Mouse (Mus musculus): Measurements from ENCODE around the gene Srp68. TPM values are rescaled to one million over a fixed set of nuclear protein-coding genes. Genes with fewer than 3 reads are reported as not detected.

The Srp68 gene
- total and polyA plus RNA-seq, 2 experiments from 2014 or later = 24.5 to 51.3 TPM

GRCm38 (mm10) chr11:116260259-116260658 lies 13.8 kb downstream of the Srp68 start:
- no peak overlapping the region for H3K4me3 ChIP-seq (ENCODE audit: low read depth, low read length)
- H3K9ac ChIP-seq = no peak overlapping the region
- ATAC-seq (no peak), DNase-seq (no peak)
- no peak overlapping the region for H3K27ac ChIP-seq (ENCODE audit: low read depth, low read length)
- H3K27me3 ChIP-seq (ENCODE audit: insufficient read depth, low read length) = no peaks in the 10 kb centered on the region
- 94% methylated on average over 7 of the region's 7 CpGs for WGBS
- peaks cover 90% of the 10 kb centered on the region for H3K36me3 ChIP-seq (ENCODE audit: insufficient read depth)
- no peaks in the 10 kb centered on the region for H3K9me3 ChIP-seq (ENCODE audit: low read length)
- TF ChIP-seq CTCF (IDR thresholded peaks at IDR 0.05; ENCODE audit: low read depth) = no peak
- no peak overlapping the region for H3K4me2 ChIP-seq (ENCODE audit: low read depth)
- H3K4me1 ChIP-seq (ENCODE audit: insufficient read depth) = no peaks in the 10 kb centered on the region

DNA sequence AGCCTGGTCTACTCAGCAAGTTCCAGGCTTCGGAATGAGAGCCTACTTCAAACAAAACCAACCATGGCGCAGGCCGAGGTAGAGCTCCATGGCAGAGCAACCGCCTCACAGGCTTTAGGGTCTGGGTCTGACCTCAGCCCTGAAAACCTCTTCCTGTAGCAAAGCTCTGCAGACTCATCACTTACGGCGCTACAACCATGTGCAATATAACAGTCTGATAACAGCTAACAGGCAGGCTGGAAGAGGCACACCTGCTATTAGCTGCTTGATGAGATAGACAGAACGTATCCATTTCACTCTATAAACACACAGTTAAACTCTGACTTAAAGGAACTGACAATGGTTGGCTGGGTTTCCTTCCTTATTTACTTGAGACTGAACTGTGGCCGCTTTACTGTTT lies 14.6 kb downstream of the Srp68 start:
- Histone ChIP-seq H3K27me3 (ENCODE audit: insufficient read depth, low read length) (no peaks in the 10 kb centered on the region), H3K4me3 (ENCODE audit: low read depth, low read length) (no peak overlapping the region), H3K9me3 (ENCODE audit: low read length) (no peaks in the 10 kb centered on the region), H3K27ac (ENCODE audit: low read depth, low read length) (no peak overlapping the region), H3K9ac (no peak overlapping the region), H3K36me3 (ENCODE audit: insufficient read depth) (peaks cover 93% of the 10 kb centered on the region), H3K4me1 (ENCODE audit: insufficient read depth) (no peaks in the 10 kb centered on the region), H3K4me2 (ENCODE audit: low read depth) (no peak overlapping the region)
- 93% methylated on average over 8 of the region's 8 CpGs for WGBS
- TF ChIP-seq CTCF (IDR thresholded peaks at IDR 0.05; ENCODE audit: low read depth) = no peak
- ATAC-seq = no peak
- DNase-seq = no peak

GRCm38 (mm10) chr11:116255982-116256675 lies 17.9 kb downstream of the Srp68 start:
- Histone ChIP-seq H3K4me3 (ENCODE audit: low read depth, low read length) (no peak overlapping the region), H3K4me2 (ENCODE audit: low read depth) (no peak overlapping the region), H3K27ac (ENCODE audit: low read depth, low read length) (no peak overlapping the region), H3K9ac (no peak overlapping the region), H3K4me1 (ENCODE audit: insufficient read depth) (no peaks in the 10 kb centered on the region), H3K9me3 (ENCODE audit: low read length) (no peaks in the 10 kb centered on the region), H3K36me3 (ENCODE audit: insufficient read depth) (peaks cover 90% of the 10 kb centered on the region), H3K27me3 (ENCODE audit: insufficient read depth, low read length) (no peaks in the 10 kb centered on the region)
- DNase-seq (no peak), ATAC-seq (no peak)
- WGBS = 94% methylated on average over 9 of the region's 9 CpGs
- TF ChIP-seq CTCF (IDR thresholded peaks at IDR 0.05; ENCODE audit: low read depth) = no peak

- Histone ChIP-seq H3K9me3 (ENCODE audit: low read length) (no peaks in the 10 kb centered on the region), H3K27me3 (ENCODE audit: insufficient read depth, low read length) (no peaks in the 10 kb centered on the region), H3K27ac (ENCODE audit: low read depth, low read length) (no peak overlapping the region), H3K4me3 (ENCODE audit: low read depth, low read length) (no peak overlapping the region), H3K36me3 (ENCODE audit: insufficient read depth) (peaks cover 90% of the 10 kb centered on the region), H3K4me1 (ENCODE audit: insufficient read depth) (no peaks in the 10 kb centered on the region), H3K9ac (no peak overlapping the region), H3K4me2 (ENCODE audit: low read depth) (no peak overlapping the region)
- no peak for ATAC-seq
- TF ChIP-seq CTCF (IDR thresholded peaks at IDR 0.05; ENCODE audit: low read depth) = no peak
- 86% methylated on average over 22 of the region's 22 CpGs for WGBS
- no peak for DNase-seq
Measured at GRCm38 (mm10) chr11:116255090-116255981, 18.7 kb downstream of the Srp68 start.

GRCm38 (mm10) chr11:116254627-116255026 lies 19.4 kb downstream of the Srp68 start:
- no peak for TF ChIP-seq CTCF (IDR thresholded peaks at IDR 0.05; ENCODE audit: low read depth)
- 82% methylated on average over 9 of the region's 9 CpGs for WGBS
- no peaks in the 10 kb centered on the region for H3K4me1 ChIP-seq (ENCODE audit: insufficient read depth)
- H3K4me2 ChIP-seq (ENCODE audit: low read depth) = no peak overlapping the region
- no peak for ATAC-seq
- no peak overlapping the region for H3K27ac ChIP-seq (ENCODE audit: low read depth, low read length)
- H3K36me3 ChIP-seq (ENCODE audit: insufficient read depth) = peaks cover 90% of the 10 kb centered on the region
- H3K9ac ChIP-seq = no peak overlapping the region
- DNase-seq = no peak
- H3K4me3 ChIP-seq (ENCODE audit: low read depth, low read length) = no peak overlapping the region
- no peaks in the 10 kb centered on the region for H3K27me3 ChIP-seq (ENCODE audit: insufficient read depth, low read length)
- no peaks in the 10 kb centered on the region for H3K9me3 ChIP-seq (ENCODE audit: low read length)

GRCm38 (mm10) chr11:116253076-116253600 lies 20.9 kb downstream of the Srp68 start:
- H3K36me3 ChIP-seq (ENCODE audit: insufficient read depth) = peaks cover 90% of the 10 kb centered on the region
- H3K4me2 ChIP-seq (ENCODE audit: low read depth) = no peak overlapping the region
- H3K27me3 ChIP-seq (ENCODE audit: insufficient read depth, low read length) = no peaks in the 10 kb centered on the region
- DNase-seq (no peak), ATAC-seq (no peak)
- H3K9me3 ChIP-seq (ENCODE audit: low read length) = no peaks in the 10 kb centered on the region
- WGBS = 81% methylated on average over 3 of the region's 3 CpGs
- TF ChIP-seq CTCF (IDR thresholded peaks at IDR 0.05; ENCODE audit: low read depth) = no peak
- no peak overlapping the region for H3K9ac ChIP-seq
- no peaks in the 10 kb centered on the region for H3K4me1 ChIP-seq (ENCODE audit: insufficient read depth)
- no peak overlapping the region for H3K27ac ChIP-seq (ENCODE audit: low read depth, low read length)
- H3K4me3 ChIP-seq (ENCODE audit: low read depth, low read length) = no peak overlapping the region

DNA sequence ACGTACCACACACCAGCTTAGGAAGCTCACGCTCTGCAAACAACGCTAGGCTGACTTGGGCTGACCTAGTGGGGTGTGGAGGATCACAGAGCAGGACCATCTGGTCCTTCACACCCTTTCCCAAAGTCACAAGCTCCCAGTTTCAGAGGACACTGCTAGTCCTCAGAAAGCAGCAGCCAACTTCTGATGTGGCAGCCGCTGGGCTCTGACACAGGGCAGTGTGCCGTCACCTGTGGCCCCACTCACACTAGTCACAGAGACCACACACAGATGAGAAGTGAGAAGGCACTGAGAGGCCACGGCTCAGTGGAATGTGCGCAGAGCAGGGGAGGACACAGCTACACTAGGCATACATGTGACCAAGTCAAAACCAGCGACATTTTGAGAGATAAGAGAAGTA lies 23.1 kb downstream of the Srp68 start:
- H3K27ac ChIP-seq (ENCODE audit: low read depth, low read length) = no peak overlapping the region
- ATAC-seq = no peak
- 93% methylated on average over 8 of the region's 8 CpGs for WGBS
- no peak overlapping the region for H3K4me2 ChIP-seq (ENCODE audit: low read depth)
- TF ChIP-seq CTCF (IDR thresholded peaks at IDR 0.05; ENCODE audit: low read depth) = no peak
- H3K27me3 ChIP-seq (ENCODE audit: insufficient read depth, low read length) = no peaks in the 10 kb centered on the region
- no peak overlapping the region for H3K4me3 ChIP-seq (ENCODE audit: low read depth, low read length)
- H3K4me1 ChIP-seq (ENCODE audit: insufficient read depth) = no peaks in the 10 kb centered on the region
- no peak overlapping the region for H3K9ac ChIP-seq
- DNase-seq = no peak
- H3K9me3 ChIP-seq (ENCODE audit: low read length) = no peaks in the 10 kb centered on the region
- peaks cover 95% of the 10 kb centered on the region for H3K36me3 ChIP-seq (ENCODE audit: insufficient read depth)

Data from forebrain, postnatal 0 days (tissue).